Mouse (Mus musculus): ENCODE results near the gene 2900011O08Rik. TPM values are rescaled to one million over a fixed set of nuclear protein-coding genes. Genes with fewer than 3 reads are reported as not detected.

Gene 2900011O08Rik
- polyA plus RNA-seq, 1 experiment from 2014 or later, result 2.1 TPM

DNA sequence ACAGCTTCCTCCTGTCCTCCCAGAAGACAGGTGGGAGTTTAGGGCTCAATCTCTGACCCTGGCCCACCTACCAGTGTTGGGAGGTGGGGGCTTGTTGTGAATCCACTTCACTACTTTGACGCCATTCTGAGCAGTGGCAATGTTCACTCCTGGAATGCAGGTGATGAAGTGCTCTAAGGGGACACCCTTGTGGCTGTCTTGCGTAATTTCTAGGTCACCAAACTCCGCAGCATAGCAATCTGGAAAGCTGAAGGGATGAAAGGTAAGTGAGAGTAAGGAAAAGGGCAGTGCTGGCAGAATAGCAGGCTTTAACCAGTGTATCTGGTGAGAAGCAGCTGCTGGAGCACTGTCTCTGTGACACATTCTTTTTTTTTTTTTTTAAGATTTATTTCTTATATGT, 145.0 kb downstream of the 2900011O08Rik start:
- Histone ChIP-seq H3K9ac (ENCODE audit: low read depth, low read length) (no peak overlapping the region), H3K4me2 (ENCODE audit: low read depth, low read length) (no peak overlapping the region), H3K9me3 (ENCODE audit: control insufficient read depth, low read length) (no peaks in the 10 kb centered on the region), H3K27ac (ENCODE audit: low read length) (no peak overlapping the region), H3K4me3 (ENCODE audit: low read length) (no peak overlapping the region), H3K36me3 (ENCODE audit: control insufficient read depth, insufficient read depth, low read length) (peaks cover 11% of the 10 kb centered on the region), H3K4me1 (ENCODE audit: control insufficient read depth, insufficient read depth, low read length) (no peaks in the 10 kb centered on the region), H3K27me3 (replicated peaks; ENCODE audit: control insufficient read depth, insufficient read depth, low read length) (no peaks in the 10 kb centered on the region)
- no peak for ATAC-seq
- 86% methylated on average over 3 of the region's 3 CpGs for WGBS

DNA sequence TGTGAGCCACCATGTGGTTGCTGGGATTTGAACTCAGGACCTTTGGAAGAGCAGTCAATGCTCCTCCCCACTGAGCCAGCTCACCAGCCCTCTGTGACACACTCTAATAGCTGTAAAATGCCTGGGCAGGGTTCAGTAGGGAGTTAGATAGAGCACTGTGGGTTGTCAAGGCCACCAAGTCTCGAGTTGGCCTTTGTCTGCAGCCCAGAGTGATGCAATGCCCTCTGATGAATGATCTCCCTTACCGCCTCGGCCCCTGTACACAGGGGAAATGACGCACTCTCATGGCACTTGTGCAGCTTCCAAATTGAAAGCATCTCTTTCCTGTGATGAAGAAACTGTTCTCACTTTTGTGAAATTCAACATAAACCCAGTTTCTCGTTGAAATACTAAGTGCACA, 145.4 kb downstream of the 2900011O08Rik start:
- no peak overlapping the region for H3K4me3 ChIP-seq (ENCODE audit: low read length)
- H3K9me3 ChIP-seq (ENCODE audit: control insufficient read depth, low read length), result no peaks in the 10 kb centered on the region
- no peak overlapping the region for H3K9ac ChIP-seq (ENCODE audit: low read depth, low read length)
- H3K4me2 ChIP-seq (ENCODE audit: low read depth, low read length), result no peak overlapping the region
- H3K27me3 ChIP-seq (replicated peaks; ENCODE audit: control insufficient read depth, insufficient read depth, low read length), result no peaks in the 10 kb centered on the region
- 85% methylated on average over 5 of the region's 5 CpGs for WGBS
- no peak overlapping the region for H3K27ac ChIP-seq (ENCODE audit: low read length)
- H3K36me3 ChIP-seq (ENCODE audit: control insufficient read depth, insufficient read depth, low read length), result peaks cover 11% of the 10 kb centered on the region
- H3K4me1 ChIP-seq (ENCODE audit: control insufficient read depth, insufficient read depth, low read length), result no peaks in the 10 kb centered on the region
- no peak; the same call in 1 of the 2 replicates for ATAC-seq

DNA sequence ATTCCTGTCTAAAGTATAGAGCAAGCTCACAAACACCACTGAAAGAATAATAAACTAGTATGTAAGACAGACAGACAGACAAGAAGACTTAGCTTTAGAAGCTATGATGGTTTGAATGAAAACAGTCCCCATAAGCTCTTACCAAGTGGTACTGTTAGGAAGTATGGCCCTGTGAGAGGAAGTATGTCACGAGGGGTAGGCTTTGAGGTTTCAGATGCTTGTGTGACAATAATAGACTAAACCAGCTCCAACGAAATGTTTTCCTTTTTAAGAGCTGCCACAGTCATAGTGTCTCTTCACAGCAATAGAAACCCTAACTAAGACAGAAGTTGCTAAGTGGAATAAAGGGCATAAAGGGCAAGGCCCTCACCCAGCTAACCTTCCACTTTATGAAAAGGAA, 148.6 kb downstream of the 2900011O08Rik start:
- no peak for ATAC-seq
- no peaks in the 10 kb centered on the region for H3K9me3 ChIP-seq (ENCODE audit: control insufficient read depth, low read length)
- no peak overlapping the region for H3K9ac ChIP-seq (ENCODE audit: low read depth, low read length)
- no peaks in the 10 kb centered on the region for H3K27me3 ChIP-seq (replicated peaks; ENCODE audit: control insufficient read depth, insufficient read depth, low read length)
- no peak overlapping the region for H3K27ac ChIP-seq (ENCODE audit: low read length)
- H3K4me1 ChIP-seq (ENCODE audit: control insufficient read depth, insufficient read depth, low read length), result no peaks in the 10 kb centered on the region
- 86% methylated on average over 2 of the region's 2 CpGs for WGBS
- no peak overlapping the region for H3K4me3 ChIP-seq (ENCODE audit: low read length)
- H3K4me2 ChIP-seq (ENCODE audit: low read depth, low read length), result no peak overlapping the region
- peaks cover 7% of the 10 kb centered on the region for H3K36me3 ChIP-seq (ENCODE audit: control insufficient read depth, insufficient read depth, low read length)

DNA sequence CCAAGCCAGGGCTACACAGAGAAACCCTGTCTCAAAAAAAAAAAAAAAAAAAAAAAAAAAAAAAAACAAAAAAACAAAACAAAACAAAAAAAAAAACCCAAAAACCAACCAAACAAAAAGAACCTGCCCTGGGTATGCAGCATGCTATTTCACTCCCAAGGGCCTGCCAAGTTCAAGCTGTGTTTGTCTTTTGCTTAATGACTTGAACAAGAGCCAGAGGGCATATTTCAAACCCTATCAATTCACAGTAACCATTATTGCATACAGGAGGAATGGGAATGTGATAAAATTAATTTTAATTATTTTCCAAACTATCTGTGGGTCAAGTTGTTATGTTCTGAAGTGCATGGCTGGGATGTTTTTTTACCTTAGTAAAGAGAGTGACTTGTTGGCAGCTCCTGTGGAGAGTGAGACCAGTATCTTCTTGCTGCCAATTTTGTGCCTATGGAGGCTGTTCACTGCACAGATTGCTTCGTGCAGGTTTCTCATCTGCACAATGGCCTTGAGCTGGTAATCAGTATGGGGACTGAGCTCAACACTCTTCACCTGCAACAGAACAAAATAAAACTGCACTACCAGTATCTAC, 151.7 kb downstream of the 2900011O08Rik start:
- no peak overlapping the region for H3K4me3 ChIP-seq (ENCODE audit: low read length)
- no peaks in the 10 kb centered on the region for H3K9me3 ChIP-seq (ENCODE audit: control insufficient read depth, low read length)
- peaks cover 6% of the 10 kb centered on the region for H3K36me3 ChIP-seq (ENCODE audit: control insufficient read depth, insufficient read depth, low read length)
- no peak overlapping the region for H3K9ac ChIP-seq (ENCODE audit: low read depth, low read length)
- H3K27me3 ChIP-seq (replicated peaks; ENCODE audit: control insufficient read depth, insufficient read depth, low read length), result no peaks in the 10 kb centered on the region
- no peaks in the 10 kb centered on the region for H3K4me1 ChIP-seq (ENCODE audit: control insufficient read depth, insufficient read depth, low read length)
- ATAC-seq, result no peak
- H3K4me2 ChIP-seq (ENCODE audit: low read depth, low read length), result no peak overlapping the region
- H3K27ac ChIP-seq (ENCODE audit: low read length), result no peak overlapping the region
- WGBS, result 89% methylated on average over 1 of the region's 1 CpGs

DNA sequence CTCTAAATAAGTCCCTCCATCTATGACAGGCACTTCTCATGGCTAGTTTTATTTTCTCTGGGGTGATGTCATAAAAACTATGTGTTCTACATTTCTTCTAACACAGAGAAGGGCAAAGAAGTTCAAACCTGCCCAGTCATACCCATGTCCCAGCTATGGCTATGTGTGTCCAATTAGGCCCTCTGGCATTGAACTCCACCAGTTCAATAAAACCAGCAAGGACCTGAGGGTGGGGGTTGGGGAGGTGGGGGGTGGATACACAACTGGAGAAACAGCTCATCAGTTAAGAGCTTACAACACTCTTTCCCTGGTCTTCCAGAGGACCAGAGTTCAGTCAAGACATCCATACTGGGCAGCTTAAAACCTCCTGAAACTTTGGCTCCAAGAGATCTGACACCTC, 152.7 kb downstream of the 2900011O08Rik start:
- Histone ChIP-seq H3K36me3 (ENCODE audit: control insufficient read depth, insufficient read depth, low read length) (peaks cover 6% of the 10 kb centered on the region), H3K27me3 (replicated peaks; ENCODE audit: control insufficient read depth, insufficient read depth, low read length) (no peaks in the 10 kb centered on the region), H3K4me1 (ENCODE audit: control insufficient read depth, insufficient read depth, low read length) (no peaks in the 10 kb centered on the region), H3K9ac (ENCODE audit: low read depth, low read length) (no peak overlapping the region), H3K27ac (ENCODE audit: low read length) (no peak overlapping the region), H3K4me3 (ENCODE audit: low read length) (no peak overlapping the region), H3K4me2 (ENCODE audit: low read depth, low read length) (no peak overlapping the region), H3K9me3 (ENCODE audit: control insufficient read depth, low read length) (no peaks in the 10 kb centered on the region)
- no peak for ATAC-seq

DNA sequence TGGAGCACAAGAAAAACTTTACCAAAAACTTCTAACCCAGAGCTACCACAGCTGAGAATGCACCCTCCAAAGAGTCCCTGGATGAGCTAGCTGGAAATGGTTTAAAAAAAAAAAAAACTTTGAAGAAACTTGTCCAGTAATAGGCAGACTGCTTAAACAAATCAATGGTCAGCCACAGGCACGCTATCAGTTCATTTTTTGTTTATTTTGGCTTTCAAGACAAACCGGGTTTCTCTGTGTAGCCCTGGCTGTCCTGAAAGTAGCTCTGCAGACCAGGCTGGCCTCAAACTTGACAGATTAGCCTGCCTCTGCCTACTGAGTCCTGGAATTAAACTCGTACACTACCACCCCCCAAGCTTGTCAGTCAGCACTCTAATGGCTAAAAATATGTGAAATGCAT, 156.9 kb downstream of the 2900011O08Rik start:
- Histone ChIP-seq H3K9me3 (ENCODE audit: control insufficient read depth, low read length) (no peaks in the 10 kb centered on the region), H3K27ac (ENCODE audit: low read length) (no peak overlapping the region), H3K4me2 (ENCODE audit: low read depth, low read length) (no peak overlapping the region), H3K27me3 (replicated peaks; ENCODE audit: control insufficient read depth, insufficient read depth, low read length) (no peaks in the 10 kb centered on the region), H3K4me3 (ENCODE audit: low read length) (no peak overlapping the region), H3K9ac (ENCODE audit: low read depth, low read length) (no peak overlapping the region), H3K4me1 (ENCODE audit: control insufficient read depth, insufficient read depth, low read length) (no peaks in the 10 kb centered on the region), H3K36me3 (ENCODE audit: control insufficient read depth, insufficient read depth, low read length) (peaks cover 11% of the 10 kb centered on the region)
- ATAC-seq, result no peak
- 62% methylated on average over 3 of the region's 3 CpGs for WGBS

DNA sequence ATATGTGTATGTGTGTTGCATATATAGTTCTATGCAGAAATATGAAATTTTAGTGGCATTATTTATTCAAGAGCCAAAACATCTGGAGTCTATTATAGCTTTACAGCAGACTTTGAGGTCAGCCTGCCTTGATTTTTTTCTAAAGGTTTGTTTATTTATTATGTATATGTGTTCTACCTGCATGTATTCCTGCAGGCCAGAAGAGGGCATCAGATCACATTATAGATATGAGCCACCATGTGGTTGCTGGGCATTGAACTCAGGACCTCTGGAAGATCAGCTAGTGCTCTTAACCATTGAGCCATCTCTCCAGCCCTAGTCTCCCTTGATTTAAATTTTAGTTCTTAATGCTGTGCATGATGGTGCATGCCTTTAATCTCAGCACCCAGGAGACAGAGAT, 161.3 kb downstream of the 2900011O08Rik start:
- H3K27ac ChIP-seq (ENCODE audit: low read length), result no peak overlapping the region
- no peak for ATAC-seq
- no peaks in the 10 kb centered on the region for H3K4me1 ChIP-seq (ENCODE audit: control insufficient read depth, insufficient read depth, low read length)
- H3K4me3 ChIP-seq (ENCODE audit: low read length), result no peak overlapping the region
- no peaks in the 10 kb centered on the region for H3K27me3 ChIP-seq (replicated peaks; ENCODE audit: control insufficient read depth, insufficient read depth, low read length)
- no peaks in the 10 kb centered on the region for H3K9me3 ChIP-seq (ENCODE audit: control insufficient read depth, low read length)
- no peak overlapping the region for H3K4me2 ChIP-seq (ENCODE audit: low read depth, low read length)
- no peak overlapping the region for H3K9ac ChIP-seq (ENCODE audit: low read depth, low read length)
- H3K36me3 ChIP-seq (ENCODE audit: control insufficient read depth, insufficient read depth, low read length), result peaks cover 7% of the 10 kb centered on the region

Small RNA genes within 50 kb of the gene (microRNA-seq; reads per million reads assigned to microRNA genes)
- not detected for gene Gm27671

Other genes with a start within 250 kb of the 2900011O08Rik start
- gene Rrn3, start 205.9 kb upstream of the 2900011O08Rik start, polyA plus RNA-seq (2015; fragmentation: Nextera tagmentation; extraction: Ambion mirVana), result 43.8 and 46.1 TPM in 2 replicates
- gene Ntan1, start 167.8 kb upstream of the 2900011O08Rik start, polyA plus RNA-seq (2015; fragmentation: Nextera tagmentation; extraction: Ambion mirVana), result 143 and 148 TPM in 2 replicates
- gene Pdxdc1, start 83.5 kb upstream of the 2900011O08Rik start, polyA plus RNA-seq (2015; fragmentation: Nextera tagmentation; extraction: Ambion mirVana), result 91.6 and 102 TPM in 2 replicates
- gene Mpv17l, start 83.4 kb upstream of the 2900011O08Rik start, polyA plus RNA-seq (2015; fragmentation: Nextera tagmentation; extraction: Ambion mirVana), result 17.3 and 20.3 TPM in 2 replicates
- gene Ifitm7, start 284 bp downstream of the 2900011O08Rik start, polyA plus RNA-seq (2015; fragmentation: Nextera tagmentation; extraction: Ambion mirVana), result not detected in 2 replicates
- 59.2 and 65.8 TPM in 2 replicates for gene Nde1, start 176.7 kb downstream of the 2900011O08Rik start, polyA plus RNA-seq (2015; fragmentation: Nextera tagmentation; extraction: Ambion mirVana)
- 11.1 and 11.9 TPM in 2 replicates for gene Marf1, start 176.7 kb downstream of the 2900011O08Rik start, polyA plus RNA-seq (2015; fragmentation: Nextera tagmentation; extraction: Ambion mirVana)

Measured in intestine, embryonic 16.5 days (tissue).